Mouse (Mus musculus) heart, adult 2 months (tissue): ENCODE measurements at regions not wholly inside any gene's neighbourhood (a gene's known extent, or its start where the extent isn't known, plus 50 kb on each side); places are given as distances from the start of the nearest gene placed in this dataset.

Experiments used
- DNase-seq, 2 experiments: peaks; one replicate each; pipeline ENCODE4 v3.0.0; 2021
- H3K27ac ChIP-seq: fragments of 200-600 bp; 2 replicates; pipeline ENCODE4 v1.8.1; 2022
- H3K27me3 ChIP-seq: fragments of 200-500 bp; 2 replicates; pipeline ENCODE4 v1.6.1; 2012; ENCODE audit warnings: mild to moderate bottlenecking, low read length, inconsistent platforms, mixed read lengths; ENCODE audit not compliant: control insufficient read depth, insufficient read depth
- H3K36me3 ChIP-seq: fragments of 200-500 bp; 2 replicates; pipeline ENCODE4 v1.6.1; 2012; ENCODE audit warnings: low read length, inconsistent platforms; ENCODE audit not compliant: control insufficient read depth, insufficient read depth
- H3K4me1 ChIP-seq: fragments of 200-500 bp; 2 replicates; pipeline ENCODE4 v1.6.1; 2011; ENCODE audit warnings: low read length; ENCODE audit not compliant: control insufficient read depth, insufficient read depth
- H3K4me3 ChIP-seq: fragments of 200-600 bp; 2 replicates; pipeline ENCODE4 v1.8.1; 2022
- H3K79me2 ChIP-seq: fragments of 200-500 bp; replicated peaks from 2 replicates; pipeline ENCODE4 v1.6.1; 2012; ENCODE audit warnings: mild to moderate bottlenecking, inconsistent platforms, low read length, moderate library complexity, mixed read lengths; ENCODE audit not compliant: control insufficient read depth, insufficient read depth
- H3K9ac ChIP-seq: fragments of 200-500 bp; 2 replicates; pipeline ENCODE4 v1.6.1; 2012; ENCODE audit warnings: low read depth, mild to moderate bottlenecking, control low read depth, inconsistent platforms, low read length, mixed read lengths
- CTCF ChIP-seq: fragments of 200-600 bp; IDR thresholded peaks from 2 replicates; pipeline ENCODE4 v1.8.1; 2022; ENCODE audit warnings: antibody characterized with exemption, mild to moderate bottlenecking, moderate library complexity
- EP300 ChIP-seq: fragments of 200-500 bp; IDR thresholded peaks from 2 replicates; pipeline ENCODE4 v1.6.1; 2011; ENCODE audit warnings: low read depth, low read length, control low read depth; ENCODE audit not compliant: insufficient read depth
- POLR2A ChIP-seq: fragments of 200-500 bp; IDR thresholded peaks from 2 replicates; pipeline ENCODE4 v1.6.1; 2011; ENCODE audit warnings: mild to moderate bottlenecking, low read depth, low read length, control low read depth; ENCODE audit not compliant: insufficient read depth
- WGBS: fragments of 180-500 bp; shearing (Covaris S2); methylation state at CpG from one replicate; pipeline ENCODE4 v1.1.7; 2018; 5-methylcytosine and 5-hydroxymethylcytosine counted together
- intact Hi-C: fragments of 180-260 bp; cut with DNase I; formaldehyde crosslinking; loops from one replicate; pipeline ENCODE4 v1.15.1; 2025

DNA sequence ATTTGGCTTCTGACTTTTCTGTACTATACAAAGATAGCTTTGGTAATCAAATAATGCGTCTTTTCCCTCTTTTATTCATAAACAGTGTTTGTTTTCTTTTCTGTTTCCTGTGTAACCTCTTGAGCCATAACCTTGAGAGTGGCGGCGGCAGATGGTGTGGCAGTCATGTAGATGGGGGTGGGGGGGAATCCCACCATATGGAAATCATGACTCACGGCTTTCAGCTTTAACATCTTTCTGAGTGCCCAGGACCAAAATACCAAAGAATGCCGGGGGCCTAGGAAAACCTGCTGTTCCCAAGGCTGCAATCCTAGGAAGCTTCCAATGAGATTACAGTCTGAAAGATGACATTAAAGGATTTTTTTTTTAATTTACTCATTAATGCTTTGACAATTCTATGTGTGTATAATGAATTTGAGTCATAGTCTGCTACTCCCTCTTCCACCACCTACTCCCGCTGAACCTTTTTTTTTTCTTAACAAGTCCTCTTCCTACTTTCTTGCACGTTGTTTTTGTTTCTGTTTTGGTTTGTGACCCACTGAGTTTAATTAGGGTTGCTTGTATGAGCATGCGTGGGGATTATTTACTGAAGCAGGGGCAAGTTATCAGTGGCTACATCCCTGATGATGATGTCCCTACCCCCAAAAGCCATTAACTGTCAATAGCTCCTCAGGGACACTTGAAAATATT lies 60.2 kb upstream of the Ap1s2 start:
- Histone ChIP-seq H3K27me3 (no peaks in the 10 kb centered on the region), H3K9ac (no peak overlapping the region), H3K36me3 (no peaks in the 10 kb centered on the region), H3K27ac (no peak overlapping the region), H3K79me2 (no peaks in the 10 kb centered on the region), H3K4me1 (no peaks in the 10 kb centered on the region), H3K4me3 (no peak overlapping the region)
- DNase-seq = no peak
- TF ChIP-seq EP300 (no peak), CTCF (no peak), POLR2A (no peak)
- 48% methylated on average over 8 of the region's 8 CpGs for WGBS
- intact Hi-C loops = no loop called here

DNA sequence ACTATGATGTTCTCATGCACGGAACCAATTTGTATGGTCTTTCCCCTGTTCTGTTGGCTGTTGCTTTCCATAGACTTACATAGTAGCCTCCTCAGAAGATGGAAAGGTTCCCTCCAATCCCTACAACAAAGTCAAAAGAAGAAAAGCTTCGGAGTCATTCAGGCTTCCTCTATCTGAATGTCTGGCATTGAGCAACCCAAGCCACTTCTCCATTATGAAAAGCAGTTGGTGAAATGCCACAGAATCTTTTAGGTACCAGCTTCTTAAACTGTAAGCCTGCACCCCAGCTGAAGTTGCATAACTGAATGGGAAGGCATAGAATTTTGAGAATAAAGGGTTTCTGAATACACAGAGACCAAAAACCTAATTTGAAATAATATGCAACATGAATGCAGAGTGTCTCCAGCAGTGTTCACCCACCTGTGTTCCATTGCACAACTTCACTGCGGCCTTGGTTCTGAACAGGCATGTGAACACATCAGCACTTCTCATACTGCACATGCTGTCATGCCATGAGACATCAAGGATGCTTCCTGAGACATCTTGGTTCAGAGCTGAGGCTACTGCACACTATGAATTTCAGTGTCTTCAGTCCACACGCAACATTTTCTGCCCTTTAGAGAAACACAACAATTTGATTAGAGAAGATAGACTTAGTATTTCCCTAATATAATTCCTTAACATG lies 57.8 kb upstream of the Ap1s2 start:
- H3K4me1 ChIP-seq = no peaks in the 10 kb centered on the region
- H3K27me3 ChIP-seq = no peaks in the 10 kb centered on the region
- no peaks in the 10 kb centered on the region for H3K36me3 ChIP-seq
- DNase-seq = no peak
- intact Hi-C loops = no loop called here
- WGBS = 84% methylated on average over 4 of the region's 4 CpGs
- no peak overlapping the region for H3K9ac ChIP-seq
- no peak overlapping the region for H3K4me3 ChIP-seq
- H3K27ac ChIP-seq = no peak overlapping the region
- TF ChIP-seq CTCF (no peak), EP300 (no peak), POLR2A (no peak)
- no peaks in the 10 kb centered on the region for H3K79me2 ChIP-seq

DNA sequence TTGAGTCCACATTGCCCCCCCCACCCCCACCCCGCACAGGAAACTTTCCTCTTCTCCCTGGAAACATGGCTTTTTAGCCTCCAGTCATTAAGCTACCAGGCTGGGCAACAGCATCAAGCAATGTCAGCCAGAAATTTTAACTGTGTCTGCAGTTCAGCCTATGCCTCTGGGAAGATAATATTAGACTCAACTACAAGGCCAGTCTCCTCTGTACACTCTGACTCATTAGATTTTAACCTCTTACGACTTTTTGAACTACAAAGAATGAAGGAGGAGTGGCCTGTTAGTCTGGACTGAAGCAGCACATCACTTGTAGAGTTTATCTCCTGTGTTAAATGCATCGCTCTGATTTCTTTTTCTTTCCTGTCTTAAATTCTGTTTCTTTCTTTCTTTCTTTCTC lies 50.3 kb upstream of the Ap1s2 start:
- H3K4me3 ChIP-seq = no peak overlapping the region
- no peaks in the 10 kb centered on the region for H3K36me3 ChIP-seq
- no peak for DNase-seq
- H3K27ac ChIP-seq = no peak overlapping the region
- intact Hi-C loops = no loop called here
- 35% methylated on average over 3 of the region's 3 CpGs for WGBS
- no peaks in the 10 kb centered on the region for H3K79me2 ChIP-seq
- no peaks in the 10 kb centered on the region for H3K27me3 ChIP-seq
- TF ChIP-seq EP300 (no peak), CTCF (no peak), POLR2A (no peak)
- no peak overlapping the region for H3K9ac ChIP-seq
- no peaks in the 10 kb centered on the region for H3K4me1 ChIP-seq
